Mouse (Mus musculus) macrophage (primary cell): Measurements from ENCODE around the gene Usp48. TPM values are rescaled to one million over a fixed set of nuclear protein-coding genes. Genes with fewer than 3 reads are reported as not detected.

Source experiments
- H3K27ac ChIP-seq: fragments of 350-480 bp; formaldehyde crosslinking; 2 replicates; pipeline ENCODE4 v1.9.0; 2021
- H3K36me3 ChIP-seq: fragments of 350-480 bp; formaldehyde crosslinking; 2 replicates; pipeline ENCODE4 v1.9.0; 2021; ENCODE audit errors: inconsistent target
- H3K4me3 ChIP-seq: fragments of 350-480 bp; formaldehyde crosslinking; 2 replicates; pipeline ENCODE4 v1.9.0; 2021; ENCODE audit errors: inconsistent target
- H3K79me2 ChIP-seq: fragments of 350-480 bp; formaldehyde crosslinking; 2 replicates; pipeline ENCODE4 v1.9.0; 2021; ENCODE audit errors: inconsistent target
- WGBS: methylation state at CpG from one replicate; pipeline ENCODE4 v1.1.7; 2026; ENCODE audit warnings: inconsistent platforms; ENCODE audit not compliant: missing documents; 5-methylcytosine and 5-hydroxymethylcytosine counted together
- polyA plus RNA-seq: library from polyadenylated mRNA; stranded (reverse); fragments of 250-400 nt; gene quantifications from 3 replicates; pipeline ENCODE4 v1.2.4, GENCODE M21; 2018; ENCODE audit warnings: inconsistent platforms

Gene Usp48
- polyA plus RNA-seq, 1 experiment from 2014 or later, result 61.8 TPM

- H3K4me3 ChIP-seq, result no peak overlapping the region
- peaks cover 63% of the 10 kb centered on the region for H3K36me3 ChIP-seq
- no peaks in the 10 kb centered on the region for H3K79me2 ChIP-seq
- no peak overlapping the region for H3K27ac ChIP-seq
- WGBS, result 88% methylated on average over 3 of the region's 3 CpGs
These were observed 38.0 kb downstream of the Usp48 start for GRCm38 (mm10) chr4:137631596-137631995.

GRCm38 (mm10) chr4:137633394-137633793 is 39.8 kb downstream of the Usp48 start:
- Histone ChIP-seq H3K27ac (no peak overlapping the region), H3K4me3 (no peak overlapping the region), H3K79me2 (no peaks in the 10 kb centered on the region), H3K36me3 (peaks cover 76% of the 10 kb centered on the region)
- WGBS, result 33% methylated on average over 4 of the region's 4 CpGs

- H3K36me3 ChIP-seq, result peaks cover 91% of the 10 kb centered on the region
- WGBS, result 94% methylated on average over 3 of the region's 3 CpGs
- no peak overlapping the region for H3K27ac ChIP-seq
- H3K4me3 ChIP-seq, result no peak overlapping the region
- no peaks in the 10 kb centered on the region; the same call in 1 of the 2 replicates for H3K79me2 ChIP-seq
These were observed 43.0 kb downstream of the Usp48 start for GRCm38 (mm10) chr4:137636597-137636996.

- 0 out of 2 replicates have a peak overlapping the region, but pooled peaks have one; percentile 15 for H3K27ac ChIP-seq
- H3K4me3 ChIP-seq, result no peak overlapping the region
- 24% methylated on average over 5 of the region's 5 CpGs for WGBS
- no peaks in the 10 kb centered on the region; the same call in 1 of the 2 replicates for H3K79me2 ChIP-seq
- peaks cover 73% of the 10 kb centered on the region for H3K36me3 ChIP-seq
These were observed 48.0 kb downstream of the Usp48 start for GRCm38 (mm10) chr4:137641556-137641955.

GRCm38 (mm10) chr4:137642101-137642500 is 48.5 kb downstream of the Usp48 start:
- 81% methylated on average over 2 of the region's 2 CpGs for WGBS
- H3K27ac ChIP-seq, result peak overlapping the region; percentile 24
- peaks cover 73% of the 10 kb centered on the region for H3K36me3 ChIP-seq
- H3K79me2 ChIP-seq, result no peaks in the 10 kb centered on the region; the same call in 1 of the 2 replicates
- H3K4me3 ChIP-seq, result no peak overlapping the region

- Histone ChIP-seq H3K27ac (peak overlapping the region; percentile 28), H3K36me3 (peaks cover 71% of the 10 kb centered on the region), H3K79me2 (no peaks in the 10 kb centered on the region; the same call in 1 of the 2 replicates), H3K4me3 (no peak overlapping the region)
- 83% methylated on average over 2 of the region's 2 CpGs for WGBS
These were observed 49.9 kb downstream of the Usp48 start for GRCm38 (mm10) chr4:137643459-137643858.

- Histone ChIP-seq H3K79me2 (no peaks in the 10 kb centered on the region; the same call in 1 of the 2 replicates), H3K36me3 (peaks cover 72% of the 10 kb centered on the region), H3K4me3 (no peak overlapping the region), H3K27ac (no peak overlapping the region)
These were observed 52.7 kb downstream of the Usp48 start for GRCm38 (mm10) chr4:137646262-137646661.

- H3K27ac ChIP-seq, result no peak overlapping the region
- peaks cover 84% of the 10 kb centered on the region for H3K36me3 ChIP-seq
- no peaks in the 10 kb centered on the region for H3K79me2 ChIP-seq
- WGBS, result 91% methylated on average over 6 of the region's 6 CpGs
- no peak overlapping the region for H3K4me3 ChIP-seq
These were observed 54.1 kb downstream of the Usp48 start for GRCm38 (mm10) chr4:137647648-137648047.

GRCm38 (mm10) chr4:137648230-137648629 is 54.7 kb downstream of the Usp48 start:
- H3K4me3 ChIP-seq, result no peak overlapping the region
- no peak overlapping the region for H3K27ac ChIP-seq
- no peaks in the 10 kb centered on the region for H3K79me2 ChIP-seq
- 96% methylated on average over 9 of the region's 9 CpGs for WGBS
- peaks cover 90% of the 10 kb centered on the region for H3K36me3 ChIP-seq

- Histone ChIP-seq H3K36me3 (peaks cover 94% of the 10 kb centered on the region), H3K27ac (no peak overlapping the region), H3K4me3 (no peak overlapping the region), H3K79me2 (no peaks in the 10 kb centered on the region)
- 84% methylated on average over 5 of the region's 5 CpGs for WGBS
These were observed 57.4 kb downstream of the Usp48 start for GRCm38 (mm10) chr4:137650912-137651311.

- no peak overlapping the region for H3K27ac ChIP-seq
- H3K36me3 ChIP-seq, result peaks cover 97% of the 10 kb centered on the region
- 91% methylated on average over 5 of the region's 5 CpGs for WGBS
- H3K4me3 ChIP-seq, result no peak overlapping the region
- no peaks in the 10 kb centered on the region for H3K79me2 ChIP-seq
These were observed 59.3 kb downstream of the Usp48 start for GRCm38 (mm10) chr4:137652835-137653346.

- H3K27ac ChIP-seq, result no peak overlapping the region
- WGBS, result 95% methylated on average over 18 of the region's 18 CpGs
- H3K36me3 ChIP-seq, result peaks cover 74% of the 10 kb centered on the region
These were observed 61.9 kb downstream of the Usp48 start for GRCm38 (mm10) chr4:137655241-137656031.

GRCm38 (mm10) chr4:137657674-137658073 is 64.1 kb downstream of the Usp48 start:
- Histone ChIP-seq H3K27ac (no peak overlapping the region), H3K79me2 (no peaks in the 10 kb centered on the region), H3K4me3 (no peak overlapping the region), H3K36me3 (peaks cover 54% of the 10 kb centered on the region)
- WGBS, result 97% methylated on average over 8 of the region's 8 CpGs

More at GRCm38 (mm10) chr4:137655241-137656031, 61.9 kb downstream of the Usp48 start:
- H3K79me2 ChIP-seq, result no peaks in the 10 kb centered on the region
- H3K4me3 ChIP-seq, result no peak overlapping the region

GRCm38 (mm10) chr4:137659541-137659940 is 66.0 kb downstream of the Usp48 start:
- no peaks in the 10 kb centered on the region for H3K79me2 ChIP-seq
- peaks cover 36% of the 10 kb centered on the region for H3K36me3 ChIP-seq
- no peak overlapping the region for H3K27ac ChIP-seq
- no peak overlapping the region for H3K4me3 ChIP-seq
- WGBS, result 90% methylated on average over 4 of the region's 4 CpGs

- 51% methylated on average over 9 of the region's 10 CpGs for WGBS
- Histone ChIP-seq H3K36me3 (peaks cover 26% of the 10 kb centered on the region), H3K79me2 (no peaks in the 10 kb centered on the region), H3K27ac (no peak overlapping the region), H3K4me3 (no peak overlapping the region)
These were observed 67.0 kb downstream of the Usp48 start for GRCm38 (mm10) chr4:137660364-137661077.
